Mouse (Mus musculus) stomach, embryonic 16.5 days (tissue): ENCODE results near the gene Sgo1. TPM values are rescaled to one million over a fixed set of nuclear protein-coding genes. Genes with fewer than 3 reads are reported as not detected.

ENCODE experiments used
- polyA plus RNA-seq: library from polyadenylated mRNA; unstranded; fragments of >200 nt; fragmentation: Nextera tagmentation; extraction: Ambion mirVana; gene quantifications from 2 replicates; pipeline ENCODE4 v1.2.1, GENCODE M21; 2015

Sgo1 gene
- polyA plus RNA-seq, 1 experiment from 2014 or later, result 33.1 TPM

Other genes starting within 250 kb of the Sgo1 start
- 0.57 and 0.75 TPM in 2 replicates for gene Efhb, start 226.0 kb downstream of the Sgo1 start, polyA plus RNA-seq
- gene Rab5a, start 210.1 kb downstream of the Sgo1 start, polyA plus RNA-seq, result 68.7 and 78.0 TPM in 2 replicates
- gene Pp2d1, start 149.9 kb downstream of the Sgo1 start, polyA plus RNA-seq, result 0.23 and 0.25 TPM in 2 replicates
- 5.2 and 6.6 TPM in 2 replicates for gene Kat2b, start 122.5 kb downstream of the Sgo1 start, polyA plus RNA-seq
- gene Sult1c2, start 157.0 kb upstream of the Sgo1 start, polyA plus RNA-seq, result 5.7 and 9.1 TPM in 2 replicates